Mouse (Mus musculus) brown adipose tissue, adult 24 weeks (tissue): ENCODE data around the gene Frmd5. TPM values are rescaled to one million over a fixed set of nuclear protein-coding genes. Genes with fewer than 3 reads are reported as not detected.

Experiments used
- H3K27ac ChIP-seq: fragments of 200-500 bp; replicated peaks from 2 replicates; pipeline ENCODE4 v1.5.1; 2012; ENCODE audit warnings: low read depth, mild to moderate bottlenecking, low read length
- H3K4me1 ChIP-seq: fragments of 200-500 bp; 2 replicates; pipeline ENCODE4 v1.6.1; 2012; ENCODE audit warnings: low read length, mixed read lengths; ENCODE audit not compliant: control insufficient read depth, insufficient read depth, insufficient read length
- H3K4me3 ChIP-seq: fragments of 200-500 bp; 2 replicates; pipeline ENCODE4 v1.5.1; 2012; ENCODE audit warnings: low read depth, mild to moderate bottlenecking, low read length, moderate library complexity; ENCODE audit not compliant: insufficient read depth
- polyA plus RNA-seq: library from polyadenylated mRNA; stranded (reverse); fragments of >200 nt; gene quantifications from 2 replicates; pipeline ENCODE4 v1.2.4, GENCODE M21; 2012; ENCODE audit not compliant: missing spikeins, insufficient read depth, insufficient read length

The Frmd5 gene
- polyA plus RNA-seq, 1 experiment, result 0.55 TPM

- no peak overlapping the region for H3K27ac ChIP-seq
- H3K4me3 ChIP-seq, result no peak overlapping the region
- H3K4me1 ChIP-seq, result no peaks in the 10 kb centered on the region
These were observed 73.5 kb downstream of the Frmd5 start for GRCm38 (mm10) chr2:121733426-121733825.

GRCm38 (mm10) chr2:121730486-121730885, 76.4 kb downstream of the Frmd5 start:
- no peak overlapping the region for H3K4me3 ChIP-seq
- H3K4me1 ChIP-seq, result no peaks in the 10 kb centered on the region
- H3K27ac ChIP-seq, result no peak overlapping the region

- Histone ChIP-seq H3K4me1 (no peaks in the 10 kb centered on the region), H3K4me3 (no peak overlapping the region), H3K27ac (no peak overlapping the region)
These were observed 77.8 kb downstream of the Frmd5 start for GRCm38 (mm10) chr2:121728907-121729575.

- no peaks in the 10 kb centered on the region for H3K4me1 ChIP-seq
- no peak overlapping the region for H3K4me3 ChIP-seq
- no peak overlapping the region for H3K27ac ChIP-seq
These were observed 82.0 kb downstream of the Frmd5 start for GRCm38 (mm10) chr2:121724866-121725265.

GRCm38 (mm10) chr2:121723796-121724195, 83.1 kb downstream of the Frmd5 start:
- no peak overlapping the region for H3K4me3 ChIP-seq
- H3K4me1 ChIP-seq, result no peaks in the 10 kb centered on the region
- H3K27ac ChIP-seq, result no peak overlapping the region

- Histone ChIP-seq H3K27ac (no peak overlapping the region), H3K4me3 (no peak overlapping the region), H3K4me1 (no peaks in the 10 kb centered on the region)
These were observed 87.9 kb downstream of the Frmd5 start for GRCm38 (mm10) chr2:121719000-121719399.

GRCm38 (mm10) chr2:121717133-121717532, 89.8 kb downstream of the Frmd5 start:
- Histone ChIP-seq H3K4me3 (no peak overlapping the region), H3K4me1 (no peaks in the 10 kb centered on the region), H3K27ac (no peak overlapping the region)

- H3K27ac ChIP-seq, result no peak overlapping the region
- H3K4me1 ChIP-seq, result no peaks in the 10 kb centered on the region
- no peak overlapping the region for H3K4me3 ChIP-seq
These were observed 93.3 kb downstream of the Frmd5 start for GRCm38 (mm10) chr2:121713567-121713966.

- Histone ChIP-seq H3K4me1 (no peaks in the 10 kb centered on the region), H3K27ac (no peak overlapping the region), H3K4me3 (no peak overlapping the region)
These were observed 95.0 kb downstream of the Frmd5 start for GRCm38 (mm10) chr2:121711748-121712384.

GRCm38 (mm10) chr2:121709096-121709495, 97.8 kb downstream of the Frmd5 start:
- Histone ChIP-seq H3K4me3 (no peak overlapping the region), H3K4me1 (no peaks in the 10 kb centered on the region), H3K27ac (no peak overlapping the region)

GRCm38 (mm10) chr2:121707461-121707860, 99.4 kb downstream of the Frmd5 start:
- Histone ChIP-seq H3K4me3 (no peak overlapping the region), H3K27ac (no peak overlapping the region), H3K4me1 (no peaks in the 10 kb centered on the region)

- H3K4me3 ChIP-seq, result no peak overlapping the region
- H3K27ac ChIP-seq, result no peak overlapping the region
- H3K4me1 ChIP-seq, result no peaks in the 10 kb centered on the region
These were observed 101.1 kb downstream of the Frmd5 start for GRCm38 (mm10) chr2:121705756-121706155.

GRCm38 (mm10) chr2:121699331-121699730, 107.6 kb downstream of the Frmd5 start:
- H3K4me3 ChIP-seq, result no peak overlapping the region
- no peaks in the 10 kb centered on the region for H3K4me1 ChIP-seq
- no peak overlapping the region for H3K27ac ChIP-seq

GRCm38 (mm10) chr2:121695436-121695835, 111.5 kb downstream of the Frmd5 start:
- no peaks in the 10 kb centered on the region for H3K4me1 ChIP-seq
- no peak overlapping the region for H3K27ac ChIP-seq
- no peak overlapping the region for H3K4me3 ChIP-seq

- Histone ChIP-seq H3K27ac (no peak overlapping the region), H3K4me3 (no peak overlapping the region), H3K4me1 (no peaks in the 10 kb centered on the region)
These were observed 118.8 kb downstream of the Frmd5 start for GRCm38 (mm10) chr2:121688107-121688506.

- H3K4me1 ChIP-seq, result no peaks in the 10 kb centered on the region
- H3K27ac ChIP-seq, result no peak overlapping the region
- H3K4me3 ChIP-seq, result no peak overlapping the region
These were observed 123.3 kb downstream of the Frmd5 start for GRCm38 (mm10) chr2:121683606-121684005.
